Mouse (Mus musculus): ENCODE results near the gene H2al1m.
"Not testable (repeated sequence)": the region's sequence is repeated elsewhere in the genome, so short reads cannot be mapped to it uniquely, and the experiment has no call there.

H2al1m gene

DNA sequence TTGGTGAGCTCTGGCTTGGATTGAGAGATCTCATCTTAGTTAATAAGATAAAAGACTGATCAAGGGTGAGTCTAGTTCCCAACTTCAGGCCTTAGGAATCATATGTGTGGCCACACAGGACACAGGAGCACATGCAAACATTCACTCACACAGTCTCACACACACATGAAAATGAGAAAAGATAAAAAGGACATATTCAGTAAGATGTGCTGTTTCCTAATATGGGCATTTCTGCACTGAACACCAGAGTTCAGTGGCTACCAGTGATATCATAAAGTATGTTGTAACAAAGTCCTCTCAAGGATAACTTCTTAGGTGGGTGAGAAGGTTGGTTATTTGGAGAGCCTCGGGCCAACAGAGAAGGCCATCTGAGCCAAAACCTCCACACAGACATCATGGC is at the start of gene H2al1m:
TSS of gene H2al1m (plus strand) at position 301 of the 400 bp plus-strand sequence.
- DNase-seq (ENCODE audit: low spot score in 2 of 2) = not testable (repeated sequence)

DNA sequence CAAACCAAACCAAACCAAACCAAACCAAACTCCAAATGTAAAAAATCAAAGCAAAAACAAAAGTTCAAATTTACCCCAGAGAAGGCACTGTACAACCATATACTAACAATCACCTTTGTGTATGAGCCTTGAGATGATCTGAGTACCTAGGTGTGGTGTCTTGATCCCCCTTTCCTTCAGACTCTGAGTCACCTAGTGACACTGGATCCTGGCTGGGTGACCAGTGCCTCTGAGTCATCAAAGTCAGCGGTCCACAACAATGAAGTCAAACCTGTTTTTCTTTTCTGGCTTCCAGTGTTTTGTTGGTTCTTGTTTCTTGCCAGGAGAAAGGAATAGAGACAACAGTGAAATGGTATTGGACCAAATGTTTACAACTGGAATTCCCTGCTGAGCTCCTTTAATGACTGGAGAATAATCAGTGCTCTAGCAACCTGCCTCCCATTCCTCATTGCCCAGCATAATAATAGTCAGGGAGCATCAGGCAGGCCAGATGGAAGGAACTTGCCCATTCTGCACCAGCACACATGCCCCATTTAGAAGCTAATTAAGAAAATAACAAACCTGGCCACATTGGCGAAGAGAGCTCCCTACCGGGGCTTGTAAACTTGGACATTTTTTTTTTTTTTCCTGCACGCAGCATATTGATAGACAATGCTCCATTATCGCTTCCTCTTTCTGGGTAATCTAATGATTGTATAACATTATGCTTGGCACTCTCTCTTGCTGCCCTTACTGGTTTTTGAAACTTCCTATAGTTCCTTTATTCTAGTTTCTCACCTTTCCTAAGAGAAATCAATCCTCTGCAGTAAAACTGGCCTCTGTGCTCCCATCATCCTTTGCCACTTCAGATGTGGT is 42.6 kb upstream of the H2al1m start:
- no peak for DNase-seq (ENCODE audit: low spot score in 2 of 2)

DNA sequence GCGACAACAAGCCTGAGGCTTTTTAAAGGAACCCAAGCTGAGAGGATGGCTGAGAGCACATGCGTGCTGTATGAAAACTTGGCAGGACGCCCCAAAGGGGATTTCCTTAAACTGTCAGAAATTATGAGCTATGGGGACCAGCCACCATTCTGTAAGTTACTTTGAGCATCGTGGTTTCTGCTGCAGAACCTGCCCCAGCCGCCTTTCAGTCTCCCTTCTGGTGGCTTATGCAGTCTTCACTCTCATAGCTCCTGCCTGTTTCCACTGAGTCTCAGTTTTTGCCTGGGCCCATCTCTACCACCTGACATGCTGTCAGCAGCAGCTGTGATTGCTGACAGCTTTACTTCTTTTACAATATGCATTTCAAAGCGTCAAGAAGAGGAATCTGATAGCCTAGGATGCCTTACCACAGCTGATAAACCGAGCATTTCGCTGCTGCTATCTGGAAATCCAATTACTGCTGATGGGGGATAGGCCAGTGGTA is 40.1 kb upstream of the H2al1m start:
- peak in 1 of 2 experiments; percentile 7 for DNase-seq (ENCODE audit: low spot score in 2 of 2)

DNA sequence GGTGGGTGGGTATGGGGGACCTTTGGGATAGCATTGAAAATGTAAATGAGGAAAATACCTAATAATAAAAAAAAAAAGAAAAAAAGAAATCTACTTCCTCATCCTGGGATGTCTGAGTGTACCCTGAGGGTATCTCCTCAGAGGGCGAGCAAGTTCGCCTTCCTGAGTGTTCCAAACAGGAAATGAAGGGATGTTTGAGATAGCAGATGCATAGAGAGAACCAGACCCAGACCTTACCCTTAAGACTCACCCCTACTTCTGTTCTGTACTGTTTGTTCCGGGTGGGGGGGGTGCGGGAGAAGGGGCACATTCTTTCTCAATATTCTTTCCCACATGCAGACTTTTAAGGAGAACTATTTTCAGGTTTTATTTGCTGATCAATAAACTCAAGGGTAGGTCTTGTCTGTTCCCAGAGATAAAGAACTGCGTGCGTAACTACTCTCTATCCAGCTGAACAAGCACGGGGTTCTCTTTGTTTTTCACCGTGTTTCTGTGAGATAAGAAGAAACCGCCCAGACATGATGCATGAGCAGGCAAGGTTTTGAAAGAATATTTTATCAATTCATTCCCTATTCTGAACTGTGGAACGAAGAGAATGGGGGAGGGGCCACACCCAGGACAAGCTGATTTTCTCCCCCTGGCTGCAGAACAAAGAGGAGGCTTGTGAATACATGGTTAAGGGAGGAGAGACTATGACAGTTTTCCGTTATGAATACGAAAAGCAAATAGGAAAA is 38.8 kb upstream of the H2al1m start:
- DNase-seq (ENCODE audit: low spot score in 2 of 2) = no peak

DNA sequence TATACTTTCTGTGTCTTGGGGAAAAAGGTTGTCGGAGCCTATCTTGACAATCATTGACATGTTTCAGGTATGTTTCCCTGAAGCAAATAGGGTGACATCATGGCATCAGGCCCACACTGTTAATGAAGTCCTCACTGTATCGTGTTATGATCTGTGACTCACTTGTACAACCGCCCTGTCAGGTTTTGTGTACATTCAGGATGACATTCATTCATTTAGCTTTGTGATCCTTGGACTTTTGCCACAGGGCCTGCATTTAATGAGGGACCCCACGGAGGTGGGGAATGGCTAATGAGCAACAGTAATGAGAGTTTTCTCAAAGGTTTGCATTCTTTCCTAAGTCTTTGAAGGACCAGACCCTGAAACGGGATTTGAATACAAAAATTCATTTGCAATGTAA is 34.7 kb upstream of the H2al1m start:
- DNase-seq (ENCODE audit: low spot score in 2 of 2) = no peak

DNA sequence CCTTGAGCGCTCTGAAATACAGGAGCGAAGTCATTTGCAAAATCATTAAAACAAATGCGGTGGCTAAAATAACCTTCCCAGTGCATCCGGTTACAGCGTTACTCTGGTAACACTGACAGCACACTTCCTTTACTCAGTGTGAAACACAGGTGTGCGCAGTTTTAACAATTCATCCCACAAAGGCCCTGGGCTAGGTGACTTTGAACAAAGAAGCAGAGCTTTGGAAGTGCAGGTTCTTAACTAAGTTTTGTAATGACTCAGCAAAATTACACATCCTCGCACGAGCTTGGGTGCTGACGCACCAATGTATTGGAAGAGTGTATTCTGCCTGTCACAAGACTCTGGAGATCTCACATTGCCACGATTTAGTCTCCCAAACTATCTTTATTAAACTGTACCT is 29.6 kb upstream of the H2al1m start:
- DNase-seq (ENCODE audit: low spot score in 2 of 2) = no peak

DNA sequence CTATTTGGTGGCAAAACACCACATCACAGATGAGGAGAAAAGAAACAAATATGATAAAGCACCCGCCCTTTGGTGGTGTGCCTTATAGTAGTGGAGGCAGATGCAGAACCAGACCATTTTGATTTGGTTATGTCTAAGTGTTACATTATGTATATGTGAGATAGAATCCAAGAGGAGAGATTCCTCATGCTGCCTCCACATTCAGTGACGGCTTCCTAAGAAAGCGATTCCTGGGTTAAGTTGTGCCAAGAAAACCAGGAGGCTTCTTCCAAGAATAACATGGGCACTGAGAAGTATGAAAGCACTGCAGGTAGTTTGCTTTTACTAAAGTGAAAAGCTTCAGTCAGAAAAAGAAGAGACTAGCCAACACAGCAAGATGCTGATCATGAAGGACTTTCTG is 28.7 kb upstream of the H2al1m start:
- no peak for DNase-seq (ENCODE audit: low spot score in 2 of 2)

DNA sequence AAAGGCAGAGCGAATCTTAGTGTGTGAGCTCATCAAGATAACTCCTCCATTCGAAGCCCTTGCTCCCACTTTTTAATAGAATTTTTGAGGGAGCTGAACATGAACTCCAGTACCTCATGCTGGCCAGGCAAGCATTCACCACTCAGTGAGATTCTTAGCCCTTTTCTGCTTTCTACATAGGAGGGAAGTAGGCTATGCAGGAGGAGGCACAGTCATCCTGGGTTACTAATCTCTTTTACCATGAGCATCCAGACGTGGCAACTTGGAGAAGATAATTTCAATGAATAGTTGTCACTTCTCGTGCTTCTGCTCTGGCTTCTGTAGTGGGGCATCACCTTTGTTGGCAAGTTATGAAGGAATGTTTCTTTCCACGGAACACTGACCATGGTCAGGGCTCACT is 26.8 kb upstream of the H2al1m start, which contains the start of gene Gm14862:
TSS of gene Gm14862 (minus strand) at position 134 of the 400 bp plus-strand sequence.
- no peak for DNase-seq (ENCODE audit: low spot score in 2 of 2)

DNA sequence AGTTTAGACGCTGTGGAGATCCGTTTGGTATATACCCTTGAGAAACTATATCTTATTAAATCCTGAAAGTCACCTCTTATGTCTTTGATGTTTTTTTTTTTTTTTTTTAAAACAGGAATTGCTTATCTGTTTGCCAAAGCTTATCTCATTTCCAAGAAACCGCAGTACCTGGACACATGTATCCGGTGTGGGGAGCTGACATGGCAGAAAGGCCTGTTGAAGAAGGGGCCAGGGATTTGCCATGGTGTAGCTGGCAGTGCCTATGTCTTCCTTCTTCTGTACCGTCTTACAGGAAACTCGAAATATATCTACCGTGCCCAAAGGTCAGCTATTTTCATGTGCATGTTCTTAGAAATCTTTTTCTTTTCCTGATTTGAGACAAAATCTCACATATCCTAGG is 25.7 kb upstream of the H2al1m start:
- DNase-seq (ENCODE audit: low spot score in 2 of 2) = no peak

DNA sequence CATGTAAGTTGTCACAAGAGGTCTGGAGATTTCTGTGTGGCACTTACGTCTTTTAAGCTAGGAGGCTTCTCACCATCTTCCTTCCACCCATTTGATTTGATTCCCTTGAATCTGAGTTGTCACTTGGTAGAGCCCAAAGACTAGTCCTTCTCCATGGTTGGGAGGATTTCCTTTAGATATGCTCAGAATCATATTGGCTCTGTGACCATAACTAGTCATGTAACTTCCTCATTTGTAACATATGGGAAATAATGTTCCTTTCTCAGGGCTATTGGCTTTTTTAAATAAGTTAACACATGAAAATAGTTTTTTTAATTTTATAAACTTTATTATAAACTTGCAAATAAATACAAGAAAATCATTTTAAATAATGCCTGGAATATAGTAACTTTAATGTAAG is 24.3 kb upstream of the H2al1m start:
- no peak for DNase-seq (ENCODE audit: low spot score in 2 of 2)

DNA sequence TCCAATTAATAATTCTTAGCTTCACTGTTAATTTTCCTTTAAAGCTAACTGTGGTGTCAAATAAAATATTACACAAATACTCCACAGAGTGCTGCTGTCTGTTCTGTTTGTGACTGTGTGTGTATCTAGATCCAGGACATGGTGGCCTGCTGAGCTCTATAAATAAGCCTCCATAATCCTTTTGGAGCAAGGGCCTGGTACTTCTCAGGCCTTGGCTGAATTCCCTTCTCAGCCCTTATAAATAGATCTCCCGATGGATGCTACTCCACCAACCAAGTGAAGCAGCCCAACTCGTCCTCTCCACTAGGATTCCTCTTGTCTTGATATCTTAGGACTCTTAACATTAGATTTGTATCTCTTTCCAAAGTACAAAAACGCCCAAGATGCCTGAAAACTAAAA is 12.5 kb upstream of the H2al1m start:
- no peak for DNase-seq (ENCODE audit: low spot score in 2 of 2)

DNA sequence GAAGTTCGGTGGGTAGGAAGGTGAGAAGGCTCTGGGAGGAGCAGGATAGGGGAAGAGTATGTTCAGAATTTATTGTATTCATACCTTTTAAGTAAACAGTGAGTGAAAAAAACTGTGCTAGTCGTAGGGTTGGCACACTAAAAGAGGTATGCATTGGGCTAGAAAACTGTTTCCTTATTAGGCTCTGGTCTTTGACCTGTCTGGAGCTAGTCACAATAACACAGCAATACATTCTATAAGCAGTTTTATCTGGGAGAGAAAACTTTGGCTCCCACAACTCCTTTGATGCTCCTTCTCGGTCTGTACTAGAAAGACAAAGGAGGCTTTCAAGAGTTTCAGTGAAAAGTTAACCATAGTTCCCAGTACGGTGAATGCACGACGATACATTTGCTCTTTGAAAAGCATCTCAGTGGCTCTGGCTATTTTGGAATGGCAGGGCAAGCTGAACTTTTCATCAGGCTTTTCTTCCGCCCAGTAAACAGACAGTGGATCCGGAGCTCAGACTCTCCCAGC is 11.6 kb upstream of the H2al1m start:
- DNase-seq (ENCODE audit: low spot score in 2 of 2) = no peak

DNA sequence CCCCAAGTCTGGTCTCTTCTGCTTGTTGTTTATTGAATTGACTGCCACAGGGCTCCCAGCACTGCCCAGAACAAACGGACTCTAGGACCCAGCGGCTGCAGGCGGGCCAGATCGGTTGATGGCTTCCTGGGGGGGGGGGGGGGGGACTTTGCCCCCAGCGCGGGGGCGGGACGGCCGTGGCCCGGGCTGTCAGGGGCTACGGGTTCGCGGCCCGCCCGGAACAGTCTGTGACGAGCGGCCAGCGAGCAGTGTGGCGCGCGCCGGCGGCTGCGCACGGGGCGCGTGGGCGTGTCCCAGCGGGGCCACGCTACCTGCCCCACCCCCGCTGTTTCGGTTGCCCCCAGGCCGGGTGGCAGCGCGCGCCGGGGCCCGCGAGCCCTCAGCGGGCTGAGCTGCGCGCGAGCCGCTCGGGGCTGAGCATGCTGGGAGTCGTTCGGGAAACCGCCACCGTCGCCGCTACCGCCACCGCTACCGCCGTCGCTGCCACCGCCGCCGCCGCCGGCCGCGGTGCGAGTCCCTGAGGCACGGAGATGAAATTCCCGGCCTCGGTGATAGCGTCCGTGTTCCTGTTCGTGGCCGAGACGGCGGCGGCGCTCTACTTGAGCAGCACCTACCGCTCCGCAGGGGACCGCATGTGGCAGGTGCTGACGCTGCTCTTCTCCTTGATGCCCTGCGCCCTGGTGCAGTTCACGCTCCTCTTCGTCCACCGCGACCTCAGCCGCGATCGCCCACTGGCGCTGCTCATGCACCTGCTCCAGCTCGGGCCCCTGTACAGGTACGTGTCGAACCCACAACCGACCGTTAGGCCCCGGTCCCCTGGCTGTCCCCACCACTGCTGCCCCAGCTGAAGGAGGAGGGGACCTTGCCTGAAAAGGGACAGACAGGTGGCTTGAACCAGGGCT is 10.9 kb upstream of the H2al1m start, which contains the start of gene Xk:
TSS of gene Xk (plus strand) at position 297 of the 902 bp plus-strand sequence.
- DNase-seq (ENCODE audit: low spot score in 2 of 2) = peak; percentile 22 to 49

DNA sequence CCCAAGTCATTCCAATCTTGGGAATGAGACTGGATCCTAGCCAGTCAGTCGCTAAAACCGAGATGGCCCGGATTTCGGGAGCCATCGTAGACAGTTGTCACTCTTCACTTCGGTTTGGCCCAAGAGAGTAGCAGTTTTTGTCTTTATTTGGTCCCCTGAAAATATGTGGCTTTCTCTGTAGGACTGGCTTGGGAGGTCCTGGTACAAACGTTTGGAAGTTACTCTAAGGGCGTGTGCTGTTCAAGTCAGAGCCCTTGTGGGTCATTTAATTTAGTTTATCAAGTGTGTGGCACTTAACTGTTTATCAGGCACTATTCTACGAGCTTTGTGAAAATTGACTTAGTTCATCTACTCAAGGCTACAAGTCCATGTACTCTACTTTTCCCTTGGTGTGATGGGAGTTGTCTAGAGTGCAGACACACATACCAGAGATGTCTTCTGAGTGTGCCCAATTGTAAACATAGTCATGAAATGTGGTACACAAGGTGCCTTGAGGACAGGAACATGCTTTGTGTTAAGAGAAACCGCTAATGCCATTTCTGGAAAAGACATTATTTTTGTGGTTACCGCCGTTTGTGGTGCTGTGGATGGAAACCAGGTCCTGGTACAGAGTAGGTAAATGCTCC is 10.1 kb upstream of the H2al1m start:
- DNase-seq (ENCODE audit: low spot score in 2 of 2) = no peak

DNA sequence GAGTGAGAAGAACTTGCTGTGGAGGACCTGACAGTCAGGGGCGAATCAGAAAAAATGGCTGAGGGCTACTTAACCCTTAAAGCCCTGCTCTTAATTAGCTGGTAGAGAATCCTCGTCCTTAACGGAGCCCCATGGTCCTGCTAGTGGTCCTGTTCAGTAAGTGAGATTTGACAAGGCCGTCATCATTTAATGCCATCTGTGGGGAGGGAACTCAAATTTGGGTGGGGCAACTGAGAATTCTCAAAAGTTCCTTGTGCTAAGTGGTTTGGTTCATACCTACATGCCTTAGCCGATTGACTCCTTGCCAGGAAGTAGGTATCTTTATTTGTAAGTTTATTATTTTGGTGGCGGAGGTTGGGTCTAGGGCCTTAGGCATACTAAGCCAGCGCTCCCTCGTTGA is 9.2 kb upstream of the H2al1m start:
- DNase-seq (ENCODE audit: low spot score in 2 of 2) = no peak

DNA sequence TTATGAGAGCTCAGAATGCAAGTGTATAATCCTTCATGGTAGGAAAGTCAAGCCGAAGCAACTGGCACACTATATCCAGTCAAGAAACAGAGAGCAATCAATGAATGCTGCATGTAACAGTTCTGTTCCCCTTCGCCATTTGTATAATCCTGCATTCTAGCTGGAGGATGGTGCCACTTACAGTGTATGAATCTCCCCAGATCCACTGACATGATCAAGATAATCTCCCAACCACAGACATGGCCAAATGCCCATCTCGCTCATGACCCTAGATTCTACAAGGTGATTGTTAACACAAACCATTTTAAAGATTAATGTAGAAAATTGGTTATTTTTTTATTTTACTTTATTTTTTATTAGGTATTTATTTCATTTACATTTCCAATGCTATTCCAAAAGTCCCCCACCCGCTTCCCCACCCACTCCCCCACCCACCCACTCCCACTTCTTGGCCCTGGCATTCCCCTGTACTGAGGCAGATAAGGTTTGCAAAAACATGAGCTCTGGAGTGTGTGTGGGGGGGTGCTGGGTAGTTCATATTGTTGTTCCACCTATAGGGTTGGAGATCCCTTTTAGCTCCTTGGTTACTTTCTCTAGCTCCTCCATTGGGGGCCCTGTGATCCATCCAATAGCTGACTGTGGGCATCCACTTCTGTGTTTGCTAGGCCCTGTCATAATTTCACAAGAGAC is 9.7 kb downstream of the H2al1m start:
- not testable (repeated sequence) for DNase-seq (ENCODE audit: low spot score in 2 of 2)

DNA sequence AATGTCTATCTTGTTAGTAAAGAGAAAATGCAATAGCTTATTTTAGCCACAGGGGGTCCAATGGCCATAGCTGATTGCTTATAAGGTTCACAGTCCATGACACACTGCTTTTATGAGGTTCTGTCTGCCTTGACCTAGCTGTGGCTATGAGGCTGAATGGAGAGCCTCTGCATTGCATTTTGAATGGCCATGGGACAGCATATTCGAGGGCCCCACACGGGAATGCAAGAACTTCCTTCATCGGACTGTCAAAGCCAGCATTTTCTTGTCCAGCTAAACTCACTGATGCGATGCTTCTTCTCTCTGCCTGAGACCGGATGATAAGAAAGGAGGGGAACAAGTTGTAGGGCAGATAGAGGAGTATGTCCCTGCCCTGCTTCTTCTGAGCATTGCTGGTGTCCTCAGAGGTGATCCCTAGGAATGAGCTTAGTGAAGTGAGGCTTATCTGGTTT is 14.9 kb downstream of the H2al1m start:
- DNase-seq (ENCODE audit: low spot score in 2 of 2) = no peak

DNA sequence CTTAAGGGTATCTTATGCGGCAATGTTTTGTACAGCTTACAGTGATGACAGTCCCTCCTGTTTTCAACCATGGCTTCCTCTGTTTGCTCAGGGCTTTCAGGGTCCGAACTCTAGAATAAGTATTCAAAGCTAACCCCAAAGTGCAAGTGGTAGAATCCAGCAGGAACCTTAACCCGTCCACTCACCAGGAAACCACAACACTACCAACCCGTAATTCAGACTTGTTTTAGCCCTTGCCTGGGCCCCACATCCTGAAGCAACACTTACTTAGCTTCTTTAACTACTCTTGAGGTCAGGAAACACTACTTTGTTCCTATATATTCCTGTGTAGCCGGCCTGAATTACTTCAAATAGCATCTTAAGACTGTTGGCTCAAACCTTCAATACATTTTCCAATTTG is 19.2 kb downstream of the H2al1m start:
- no peak for DNase-seq (ENCODE audit: low spot score in 2 of 2)

DNA sequence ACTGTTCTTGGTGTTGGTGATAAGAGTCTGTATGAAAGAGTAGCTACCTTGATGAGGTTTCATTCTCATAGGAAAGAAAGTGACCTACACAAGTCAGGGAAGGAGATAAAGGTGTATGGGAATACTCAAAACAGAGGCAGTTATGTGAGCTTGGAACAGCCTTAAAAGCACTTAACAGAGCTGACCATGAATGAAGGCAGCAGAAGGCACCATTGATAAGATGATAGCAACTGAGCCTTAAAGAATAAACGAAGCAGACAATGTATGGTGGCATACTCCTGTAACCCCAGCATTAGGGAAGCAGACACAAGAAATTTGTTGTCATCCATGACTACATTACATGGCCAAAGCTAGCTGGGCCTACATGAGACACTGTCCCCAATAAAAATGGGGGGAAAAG is 19.9 kb downstream of the H2al1m start:
- DNase-seq (ENCODE audit: low spot score in 2 of 2) = no peak

DNA sequence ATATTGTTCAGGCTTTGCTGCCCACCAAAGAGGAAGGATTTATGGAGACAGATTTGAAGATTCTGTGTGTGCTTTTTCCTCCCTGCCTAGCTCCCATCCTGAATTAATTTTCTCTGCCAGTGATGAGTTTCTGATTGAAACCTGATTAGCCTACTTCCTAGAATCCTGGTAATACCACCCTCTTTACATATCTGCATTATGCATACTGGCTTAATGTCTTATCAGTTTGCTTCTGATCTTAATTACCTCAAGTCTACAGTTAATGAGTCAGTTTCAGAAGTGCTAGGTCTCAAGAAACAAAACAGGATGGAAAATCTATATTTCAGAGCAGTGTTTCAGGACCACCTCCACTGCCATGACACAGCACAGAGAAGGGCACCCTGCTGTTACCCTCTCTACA is 32.9 kb downstream of the H2al1m start:
- DNase-seq (ENCODE audit: low spot score in 2 of 2) = not testable (repeated sequence)
